Mouse (Mus musculus) erythroblast, embryonic 14.5 days (primary cell): ENCODE measurements around the gene Fpgs. TPM values are rescaled to one million over a fixed set of nuclear protein-coding genes. Genes with fewer than 3 reads are reported as not detected.

Experiments used
- H3K27me3 ChIP-seq: 2 replicates; pipeline ENCODE4 v1.6.1; 2012; ENCODE audit warnings: inconsistent platforms; ENCODE audit not compliant: control insufficient read depth
- H3K36me3 ChIP-seq: 2 replicates; pipeline ENCODE4 v1.6.1; 2012; ENCODE audit warnings: mild to moderate bottlenecking, inconsistent platforms; ENCODE audit not compliant: control insufficient read depth
- H3K4me1 ChIP-seq: 2 replicates; pipeline ENCODE4 v1.6.1; 2012; ENCODE audit warnings: inconsistent platforms; ENCODE audit not compliant: control insufficient read depth
- H3K4me3 ChIP-seq: replicated peaks from 2 replicates; pipeline ENCODE3; 2012; ENCODE audit warnings: moderate library complexity, mild to moderate bottlenecking, inconsistent platforms
- H3K9me3 ChIP-seq: 2 replicates; pipeline ENCODE4 v1.6.1; 2012; ENCODE audit warnings: low read length, inconsistent platforms, mixed read lengths; ENCODE audit not compliant: control insufficient read depth
- GATA1 ChIP-seq: IDR thresholded peaks from 2 replicates; pipeline ENCODE4 v1.6.1; 2012; ENCODE audit warnings: low read length, inconsistent platforms, mixed read lengths
- TAL1 ChIP-seq: IDR thresholded peaks from 3 replicates; pipeline ENCODE4 v1.6.1; 2012; ENCODE audit warnings: low read length, inconsistent platforms, mixed read lengths
- polyA plus RNA-seq: library from polyadenylated mRNA; stranded (reverse); fragments of >175 nt; gene quantifications from 2 replicates; pipeline ENCODE4 v1.2.3, GENCODE M21; 2012

Fpgs gene
- polyA plus RNA-seq, 1 experiment: 1.0 TPM

GRCm38 (mm10) chr2:32706971-32707370 is 3.0 kb upstream of the Fpgs start:
- Histone ChIP-seq H3K27me3 (no peaks in the 10 kb centered on the region), H3K9me3 (no peaks in the 10 kb centered on the region), H3K4me1 (peaks cover 33% of the 10 kb centered on the region), H3K36me3 (peaks cover 97% of the 10 kb centered on the region), H3K4me3 (no peak overlapping the region)
- TF ChIP-seq GATA1 (no peak), TAL1 (no peak)

GRCm38 (mm10) chr2:32705018-32705417 is 1.1 kb upstream of the Fpgs start:
- Histone ChIP-seq H3K36me3 (peaks cover 85% of the 10 kb centered on the region), H3K4me3 (no peak overlapping the region)

DNA sequence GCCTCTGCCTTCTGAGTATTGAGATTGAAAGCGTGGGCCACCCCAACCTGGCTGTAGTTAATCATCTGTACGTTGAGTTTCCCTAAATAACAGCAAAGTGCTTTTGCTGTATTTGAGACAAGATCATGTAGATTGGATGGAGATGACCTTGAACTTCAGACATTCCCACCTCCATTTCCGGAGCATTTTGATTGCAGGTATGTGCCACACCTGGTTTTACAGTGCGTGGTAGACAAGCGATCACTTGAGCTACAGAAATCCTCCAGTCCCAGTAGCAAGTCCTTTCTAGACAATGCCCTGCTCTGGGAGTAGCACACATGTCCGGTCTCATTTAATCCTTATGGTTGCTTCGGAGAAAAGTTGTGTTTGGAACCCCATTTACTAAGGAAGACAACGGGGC is 899 bp downstream of the Fpgs start:
- peaks cover 65% of the 10 kb centered on the region for H3K36me3 ChIP-seq
- no peak for TF ChIP-seq GATA1
- no peak for TF ChIP-seq TAL1
- H3K27me3 ChIP-seq: no peaks in the 10 kb centered on the region
- H3K4me3 ChIP-seq: no peak overlapping the region
- peaks cover 2% of the 10 kb centered on the region for H3K4me1 ChIP-seq
- no peaks in the 10 kb centered on the region for H3K9me3 ChIP-seq

More at GRCm38 (mm10) chr2:32705018-32705417, 1.1 kb upstream of the Fpgs start:
- TF ChIP-seq GATA1: no peak
- TF ChIP-seq TAL1: no peak
- Histone ChIP-seq H3K9me3 (no peaks in the 10 kb centered on the region), H3K4me1 (peaks cover 16% of the 10 kb centered on the region), H3K27me3 (no peaks in the 10 kb centered on the region)

DNA sequence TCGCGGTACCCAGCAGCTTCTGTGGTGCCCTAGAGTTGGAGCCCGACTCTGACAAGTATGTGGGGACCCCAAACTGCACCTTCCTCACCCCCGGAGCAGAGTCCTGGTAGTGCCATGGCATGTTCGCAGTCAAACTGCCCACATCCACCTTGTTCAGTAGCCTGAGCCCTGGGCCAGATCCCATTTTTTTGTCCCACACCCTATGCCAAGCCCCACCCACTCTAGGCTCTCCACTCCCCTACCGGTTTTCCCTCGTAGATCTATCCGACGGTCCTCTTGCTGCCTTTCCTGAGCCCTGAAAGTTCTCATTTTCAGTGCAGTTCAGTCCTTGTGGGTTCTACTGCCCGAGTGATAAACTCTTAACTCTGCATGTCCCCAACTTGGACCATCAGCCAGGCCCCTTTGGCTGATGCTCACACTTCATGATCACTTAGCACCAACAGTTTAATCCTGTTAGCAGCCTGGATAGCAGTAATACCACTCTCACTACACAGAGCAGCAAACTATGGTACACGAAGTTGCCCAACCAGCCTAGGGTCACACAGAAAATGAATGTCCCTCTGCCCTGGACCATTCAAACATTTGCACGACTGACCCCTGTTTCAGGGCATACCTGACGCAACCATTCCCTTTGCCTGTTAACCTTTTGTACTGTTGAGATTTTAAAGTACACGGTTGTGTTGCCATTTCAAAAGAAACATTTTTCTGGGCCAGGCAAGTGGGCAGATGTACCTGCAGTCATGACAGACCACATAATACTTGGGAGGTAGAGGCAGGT is 2.8 kb downstream of the Fpgs start:
- Histone ChIP-seq H3K36me3 (peaks cover 46% of the 10 kb centered on the region), H3K4me1 (no peaks in the 10 kb centered on the region; the same call in 1 of the 2 replicates), H3K9me3 (no peaks in the 10 kb centered on the region), H3K4me3 (no peak overlapping the region), H3K27me3 (no peaks in the 10 kb centered on the region)
- TF ChIP-seq TAL1: no peak

DNA sequence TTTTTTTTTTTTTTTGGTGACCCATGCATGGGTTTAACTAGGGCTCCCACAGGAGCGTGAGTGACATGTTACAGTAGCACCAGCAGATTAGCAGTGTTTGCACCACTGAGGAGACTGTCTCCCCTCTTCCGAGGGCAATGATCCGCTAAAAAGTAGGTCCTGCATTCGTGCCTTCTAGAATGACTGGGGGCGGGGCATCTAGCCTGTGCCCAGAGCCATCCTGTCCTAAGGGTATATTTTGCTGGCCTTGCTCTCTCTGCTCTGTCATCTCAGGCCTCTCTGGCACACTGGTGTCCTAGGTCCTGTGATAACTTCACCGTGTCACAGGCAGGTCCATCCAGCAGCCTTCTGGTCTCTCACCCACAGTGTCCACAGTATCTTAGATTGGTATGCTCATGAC is 4.3 kb downstream of the Fpgs start:
- Histone ChIP-seq H3K9me3 (no peaks in the 10 kb centered on the region), H3K4me3 (no peak overlapping the region), H3K36me3 (peaks cover 31% of the 10 kb centered on the region), H3K27me3 (no peaks in the 10 kb centered on the region), H3K4me1 (peaks cover under 1% of the 10 kb centered on the region)
- TF ChIP-seq TAL1 (no peak), GATA1 (no peak)

DNA sequence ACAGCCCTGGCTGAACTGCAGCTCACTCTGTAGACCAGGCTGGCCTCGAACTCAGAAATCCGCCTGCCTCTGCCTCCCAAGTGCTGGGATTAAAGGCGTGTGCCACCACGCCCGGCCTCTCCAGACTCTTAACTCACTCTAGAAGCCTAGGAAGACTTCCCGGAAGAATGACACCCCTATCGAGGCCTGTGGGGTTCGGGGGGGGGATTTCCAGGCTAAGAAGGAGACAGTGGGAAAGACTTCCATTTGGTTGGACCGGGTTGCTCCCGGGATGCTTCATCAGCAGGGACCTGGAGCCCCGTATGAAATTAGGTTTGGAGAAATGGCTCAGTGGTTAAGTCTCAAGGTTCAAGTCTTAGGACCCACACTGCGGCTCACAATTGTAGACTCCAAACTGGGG is 9.3 kb downstream of the Fpgs start:
- Histone ChIP-seq H3K9me3 (no peaks in the 10 kb centered on the region), H3K4me3 (peak overlapping the region; percentile 73), H3K4me1 (peaks cover 35% of the 10 kb centered on the region), H3K27me3 (no peaks in the 10 kb centered on the region), H3K36me3 (peaks cover 10% of the 10 kb centered on the region)
- TF ChIP-seq GATA1 (no peak), TAL1 (no peak)

- Histone ChIP-seq H3K36me3 (peaks cover 12% of the 10 kb centered on the region), H3K4me3 (peak overlapping the region; percentile 73), H3K9me3 (no peaks in the 10 kb centered on the region), H3K27me3 (no peaks in the 10 kb centered on the region), H3K4me1 (peaks cover 39% of the 10 kb centered on the region)
- TF ChIP-seq GATA1 (peak; percentile 98), TAL1 (no peak)
These were observed 10.0 kb downstream of the Fpgs start for GRCm38 (mm10) chr2:32693823-32694411.

DNA sequence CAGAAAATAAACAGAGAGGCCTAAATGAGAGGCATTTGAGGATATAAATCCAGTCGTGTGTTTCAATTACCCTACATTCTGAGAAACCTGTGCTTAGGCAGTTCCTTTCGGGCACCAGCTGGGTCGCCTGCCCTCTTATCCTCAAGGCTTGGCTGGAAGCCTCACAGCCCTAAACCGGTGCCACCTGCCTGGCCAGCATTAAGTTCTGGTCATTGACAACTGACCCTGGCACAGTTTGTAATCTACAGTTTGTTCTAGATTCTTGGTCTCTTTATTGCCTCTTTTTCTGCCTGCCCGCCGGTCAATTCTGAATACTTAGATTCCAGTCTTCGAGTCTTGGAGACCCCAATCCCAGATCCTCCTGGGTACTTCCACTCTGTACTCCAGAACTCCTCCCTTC is 10.7 kb downstream of the Fpgs start:
- peak overlapping the region; percentile 73 for H3K4me3 ChIP-seq
- H3K36me3 ChIP-seq: peaks cover 16% of the 10 kb centered on the region
- TF ChIP-seq TAL1 (no peak), GATA1 (no peak)
- no peaks in the 10 kb centered on the region for H3K9me3 ChIP-seq
- H3K4me1 ChIP-seq: peaks cover 39% of the 10 kb centered on the region
- no peaks in the 10 kb centered on the region for H3K27me3 ChIP-seq

DNA sequence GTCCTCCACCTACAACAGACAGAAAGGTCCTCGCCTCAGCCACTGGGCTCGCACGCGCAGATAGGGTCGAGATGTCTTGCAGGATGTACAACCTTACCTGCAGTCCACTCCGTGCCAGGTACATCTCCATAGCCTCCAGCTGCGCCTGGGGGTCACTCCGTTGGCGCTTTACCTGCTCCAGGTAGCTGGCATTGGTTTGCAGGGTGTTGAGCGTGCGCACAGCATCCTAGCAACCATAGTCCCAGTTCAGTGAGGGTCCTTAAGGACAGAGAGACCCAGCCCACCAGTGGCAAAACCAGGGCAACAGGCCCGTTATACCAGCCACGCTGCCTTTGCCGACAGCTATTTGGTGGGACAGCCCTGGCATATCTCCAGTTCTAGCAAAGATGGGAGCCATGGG is 11.4 kb downstream of the Fpgs start:
- H3K4me3 ChIP-seq: peak overlapping the region; percentile 73
- no peak for TF ChIP-seq GATA1
- TF ChIP-seq TAL1: no peak
- H3K4me1 ChIP-seq: peaks cover 39% of the 10 kb centered on the region

More for the DNA sequence above, 11.4 kb downstream of the Fpgs start:
- no peaks in the 10 kb centered on the region for H3K27me3 ChIP-seq
- peaks cover 24% of the 10 kb centered on the region for H3K36me3 ChIP-seq
- H3K9me3 ChIP-seq: no peaks in the 10 kb centered on the region
